Mouse (Mus musculus): Measurements from ENCODE around the gene Foxa1. TPM values are rescaled to one million over a fixed set of nuclear protein-coding genes. Genes with fewer than 3 reads are reported as not detected.

Gene Foxa1
- polyA plus RNA-seq, 1 experiment from 2014 or later = 22.5 TPM

GRCm38 (mm10) chr12:57550881-57551280 lies 4.2 kb upstream of the Foxa1 start:
- Histone ChIP-seq H3K9me3 (ENCODE audit: low read depth, low read length) (no peaks in the 10 kb centered on the region), H3K27ac (ENCODE audit: low read depth) (no peak overlapping the region), H3K36me3 (ENCODE audit: insufficient read depth) (no peaks in the 10 kb centered on the region), H3K4me1 (ENCODE audit: insufficient read depth) (peaks cover 4% of the 10 kb centered on the region; the same call in 1 of the 2 replicates), H3K4me3 (ENCODE audit: low read depth, low read length) (no peak overlapping the region), H3K9ac (no peak overlapping the region), H3K4me2 (peak overlapping the region; percentile 75), H3K27me3 (ENCODE audit: insufficient read depth, low read length) (peaks cover 86% of the 10 kb centered on the region)
- no peak for DNase-seq
- 11% methylated on average over 8 of the region's 8 CpGs for WGBS
- TF ChIP-seq CTCF (IDR thresholded peaks at IDR 0.05; ENCODE audit: low read depth) = no peak
- ATAC-seq (ENCODE audit: insufficient read depth) = no peak

- Histone ChIP-seq H3K27ac (ENCODE audit: low read depth) (peak overlapping the region; percentile 24; the same call in 1 of the 2 replicates), H3K4me1 (ENCODE audit: insufficient read depth) (peaks cover 4% of the 10 kb centered on the region; the same call in 1 of the 2 replicates), H3K4me3 (ENCODE audit: low read depth, low read length) (peak overlapping the region; percentile 58), H3K9me3 (ENCODE audit: low read depth, low read length) (no peaks in the 10 kb centered on the region), H3K9ac (peak overlapping the region; percentile 80), H3K27me3 (ENCODE audit: insufficient read depth, low read length) (peaks cover 87% of the 10 kb centered on the region), H3K4me2 (peak overlapping the region; percentile 75), H3K36me3 (ENCODE audit: insufficient read depth) (no peaks in the 10 kb centered on the region)
- ATAC-seq (ENCODE audit: insufficient read depth) (no peak), DNase-seq (peak; percentile 15)
- no peak for TF ChIP-seq CTCF (IDR thresholded peaks at IDR 0.05; ENCODE audit: low read depth)
- 4% methylated on average over 31 of the region's 31 CpGs for WGBS
These were observed 3.6 kb upstream of the Foxa1 start for GRCm38 (mm10) chr12:57550181-57550808.

DNA sequence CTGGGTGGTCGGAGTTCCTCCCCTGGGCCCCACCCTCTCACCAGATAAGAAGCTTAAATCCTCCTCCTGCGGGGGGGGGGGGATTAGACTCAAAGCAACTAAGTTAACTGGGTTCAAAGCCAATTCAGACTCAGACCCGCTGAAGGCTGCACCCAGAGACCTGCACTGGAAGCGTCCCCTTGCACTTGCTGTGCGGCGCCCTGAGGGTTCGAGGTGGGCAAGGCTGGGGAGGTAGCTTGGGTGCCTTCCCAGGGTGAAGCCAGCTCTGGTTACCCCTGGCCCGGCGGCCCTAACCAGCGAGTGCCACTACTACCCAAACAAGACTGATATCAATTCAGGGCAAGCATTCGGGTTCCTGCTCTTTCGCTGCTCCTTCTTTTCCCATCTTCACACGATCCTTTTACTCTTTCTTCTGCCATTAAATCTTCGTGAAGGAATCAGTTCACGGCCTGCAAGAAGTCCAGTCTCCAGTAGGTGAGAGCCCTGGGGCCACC lies 3.0 kb upstream of the Foxa1 start:
- 3% methylated on average over 15 of the region's 15 CpGs for WGBS
- peak overlapping the region; percentile 24; the same call in 1 of the 2 replicates for H3K27ac ChIP-seq (ENCODE audit: low read depth)
- peak overlapping the region; percentile 75 for H3K4me2 ChIP-seq
- H3K4me1 ChIP-seq (ENCODE audit: insufficient read depth) = peaks cover 4% of the 10 kb centered on the region; the same call in 1 of the 2 replicates
- H3K27me3 ChIP-seq (ENCODE audit: insufficient read depth, low read length) = peaks cover 87% of the 10 kb centered on the region
- TF ChIP-seq CTCF (IDR thresholded peaks at IDR 0.05; ENCODE audit: low read depth) = no peak
- peak overlapping the region; percentile 80 for H3K9ac ChIP-seq
- H3K9me3 ChIP-seq (ENCODE audit: low read depth, low read length) = no peaks in the 10 kb centered on the region
- H3K36me3 ChIP-seq (ENCODE audit: insufficient read depth) = no peaks in the 10 kb centered on the region
- H3K4me3 ChIP-seq (ENCODE audit: low read depth, low read length) = peak overlapping the region; percentile 58
- DNase-seq (no peak), ATAC-seq (ENCODE audit: insufficient read depth) (no peak)

GRCm38 (mm10) chr12:57548981-57549666 lies 2.4 kb upstream of the Foxa1 start:
- no peaks in the 10 kb centered on the region for H3K36me3 ChIP-seq (ENCODE audit: insufficient read depth)
- peak overlapping the region; percentile 58 for H3K4me3 ChIP-seq (ENCODE audit: low read depth, low read length)
- no peaks in the 10 kb centered on the region for H3K9me3 ChIP-seq (ENCODE audit: low read depth, low read length)
- peak overlapping the region; percentile 80 for H3K9ac ChIP-seq
- no peak for TF ChIP-seq CTCF (IDR thresholded peaks at IDR 0.05; ENCODE audit: low read depth)
- DNase-seq (peak; percentile 15), ATAC-seq (ENCODE audit: insufficient read depth) (no peak)
- peak overlapping the region; percentile 58; the same call in 1 of the 2 replicates for H3K27ac ChIP-seq (ENCODE audit: low read depth)
- 3% methylated on average over 25 of the region's 25 CpGs for whole genome bisulfite sequencing
- peak overlapping the region; percentile 75 for H3K4me2 ChIP-seq
- peaks cover 4% of the 10 kb centered on the region; the same call in 1 of the 2 replicates for H3K4me1 ChIP-seq (ENCODE audit: insufficient read depth)
- peaks cover 91% of the 10 kb centered on the region for H3K27me3 ChIP-seq (ENCODE audit: insufficient read depth, low read length)

DNA sequence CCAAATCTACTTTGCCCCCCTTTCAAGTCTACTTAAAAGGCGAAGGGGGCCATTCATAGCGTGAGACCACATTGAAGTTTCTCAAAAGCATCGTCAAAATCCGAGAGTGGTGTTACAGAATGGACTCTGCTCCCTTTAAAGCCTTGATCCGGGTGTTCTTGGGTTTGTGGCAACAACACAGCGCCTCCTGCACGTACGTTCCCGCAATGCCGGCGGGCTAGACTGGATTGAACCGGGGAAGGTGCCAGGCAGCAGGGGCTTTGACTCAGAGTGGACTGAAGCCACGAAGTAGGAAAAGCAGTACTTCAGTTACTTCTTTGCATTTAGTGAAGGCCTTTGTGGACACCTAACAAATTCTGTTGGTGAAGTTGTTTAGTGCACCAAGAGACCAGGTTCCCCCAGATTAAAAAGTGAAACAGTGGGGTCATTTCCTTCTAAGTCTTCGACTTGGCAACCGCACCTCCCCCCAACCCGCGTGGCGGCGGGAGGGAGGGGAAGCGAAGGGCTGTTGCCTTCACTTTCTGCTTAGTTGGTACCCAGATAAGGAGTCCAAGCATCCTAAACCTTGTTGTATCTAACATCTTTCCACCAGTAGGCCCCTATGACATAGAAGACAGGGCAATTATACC lies 1.8 kb upstream of the Foxa1 start:
- Histone ChIP-seq H3K4me3 (ENCODE audit: low read depth, low read length) (peak overlapping the region; percentile 58), H3K4me2 (peak overlapping the region; percentile 75), H3K9ac (peak overlapping the region; percentile 80), H3K27ac (ENCODE audit: low read depth) (peak overlapping the region; percentile 58), H3K27me3 (ENCODE audit: insufficient read depth, low read length) (peaks cover 93% of the 10 kb centered on the region), H3K4me1 (ENCODE audit: insufficient read depth) (peaks cover 4% of the 10 kb centered on the region; the same call in 1 of the 2 replicates), H3K36me3 (ENCODE audit: insufficient read depth) (no peaks in the 10 kb centered on the region), H3K9me3 (ENCODE audit: low read depth, low read length) (no peaks in the 10 kb centered on the region)
- peak; percentile 65 for TF ChIP-seq CTCF (IDR thresholded peaks at IDR 0.05; ENCODE audit: low read depth)
- ATAC-seq (ENCODE audit: insufficient read depth) = no peak
- peak; percentile 75 for DNase-seq
- WGBS = 2% methylated on average over 20 of the region's 20 CpGs

DNA sequence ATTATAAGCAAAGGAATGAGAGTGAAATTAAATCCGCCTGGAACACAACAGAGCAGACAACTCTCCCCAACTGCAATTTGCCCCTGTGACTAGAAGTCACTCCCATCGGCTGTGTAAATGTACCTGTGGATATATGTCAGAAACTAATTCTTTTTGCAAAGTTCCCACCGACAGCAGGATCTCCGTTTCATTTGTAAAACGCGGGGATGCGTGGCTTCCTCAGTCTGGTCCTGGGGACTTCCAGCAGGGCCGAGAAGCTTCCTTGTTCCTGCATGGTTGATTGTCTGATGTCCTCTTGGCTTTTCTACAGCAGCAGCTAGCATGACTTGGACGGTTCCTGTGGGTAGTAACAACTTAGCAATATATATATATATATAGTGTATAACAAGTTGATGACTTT lies 1.2 kb upstream of the Foxa1 start:
- H3K27me3 ChIP-seq (ENCODE audit: insufficient read depth, low read length) = peaks cover 93% of the 10 kb centered on the region
- 3% methylated on average over 9 of the region's 9 CpGs for WGBS
- peak overlapping the region; percentile 80 for H3K9ac ChIP-seq
- peak overlapping the region; percentile 75 for H3K4me2 ChIP-seq
- H3K4me3 ChIP-seq (ENCODE audit: low read depth, low read length) = peak overlapping the region; percentile 58
- peaks cover 4% of the 10 kb centered on the region; the same call in 1 of the 2 replicates for H3K4me1 ChIP-seq (ENCODE audit: insufficient read depth)
- TF ChIP-seq CTCF (IDR thresholded peaks at IDR 0.05; ENCODE audit: low read depth) = no peak
- peak overlapping the region; percentile 58; the same call in 1 of the 2 replicates for H3K27ac ChIP-seq (ENCODE audit: low read depth)
- H3K9me3 ChIP-seq (ENCODE audit: low read depth, low read length) = no peaks in the 10 kb centered on the region
- ATAC-seq (ENCODE audit: insufficient read depth) (no peak), DNase-seq (peak; percentile 15)
- peaks cover 2% of the 10 kb centered on the region; the same call in 1 of the 2 replicates for H3K36me3 ChIP-seq (ENCODE audit: insufficient read depth)
